Mouse (Mus musculus): Measurements from ENCODE around the gene Sart1.

Sart1 gene

GRCm38 (mm10) chr19:5388588-5389242 is at the start of gene Sart1:
TSS of gene Sart1 (minus strand) at chr19:5388703.
- DNase-seq: peak; percentile 97 to 99

DNA sequence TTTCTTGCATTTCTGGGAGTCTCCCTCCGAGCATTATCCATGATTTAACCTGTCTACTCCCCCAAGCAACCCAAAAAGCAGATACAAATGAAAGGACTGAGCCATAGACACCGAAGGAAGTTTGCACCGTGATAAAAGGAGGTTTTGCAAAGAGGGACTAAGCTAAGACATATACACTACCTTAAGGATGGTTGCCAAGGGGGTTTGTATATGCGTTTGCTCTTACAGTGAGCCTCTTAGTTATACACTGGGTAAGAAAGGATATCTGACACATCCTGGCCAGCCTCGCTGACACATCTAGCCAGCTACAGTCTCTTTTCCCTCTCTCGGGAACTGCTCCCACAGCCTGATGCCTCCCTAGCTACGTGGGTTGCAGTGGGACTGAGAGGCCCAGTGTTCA is 45.4 kb upstream of the Sart1 start:
- no peak for DNase-seq

DNA sequence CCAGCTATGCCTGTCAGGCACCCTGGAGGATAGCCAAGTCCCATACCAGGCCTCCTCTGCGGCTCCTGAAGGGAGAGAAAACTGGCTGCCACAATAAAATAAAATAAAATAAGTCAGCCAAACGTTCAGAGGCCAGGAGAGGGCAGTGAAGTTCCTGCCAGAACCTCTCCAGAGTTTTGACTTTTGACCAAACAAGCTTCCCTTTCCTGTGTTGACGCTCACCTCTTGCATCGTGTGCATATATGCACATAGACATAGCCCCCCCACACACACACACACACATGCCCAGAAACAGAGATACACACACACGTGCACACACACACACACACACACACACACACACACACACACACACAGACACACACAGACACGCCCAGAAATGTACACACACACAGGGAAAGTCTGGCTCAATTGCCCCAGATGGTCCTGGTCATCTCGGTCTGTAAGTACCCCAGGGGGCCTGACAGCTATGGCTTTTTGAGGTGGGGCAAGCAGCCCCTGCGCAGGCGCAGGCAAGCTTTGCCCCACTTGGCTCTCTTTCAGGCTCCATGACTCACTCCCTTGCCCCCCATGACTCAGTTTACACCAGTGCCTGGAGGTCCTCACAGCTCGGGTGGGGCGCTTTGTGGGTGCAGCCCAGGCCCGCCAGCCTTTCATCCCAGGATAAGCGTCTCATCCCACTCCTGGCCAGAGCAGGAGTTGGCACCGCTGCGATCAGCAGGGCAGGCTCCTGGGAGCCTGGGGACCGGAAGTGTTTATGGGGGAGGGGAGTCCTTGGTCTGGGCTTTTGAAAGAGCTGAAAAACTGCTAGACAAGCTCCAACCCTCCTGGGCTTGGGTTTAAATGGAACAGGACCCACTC is 44.7 kb upstream of the Sart1 start:
- DNase-seq: peak; percentile 75 to 78

DNA sequence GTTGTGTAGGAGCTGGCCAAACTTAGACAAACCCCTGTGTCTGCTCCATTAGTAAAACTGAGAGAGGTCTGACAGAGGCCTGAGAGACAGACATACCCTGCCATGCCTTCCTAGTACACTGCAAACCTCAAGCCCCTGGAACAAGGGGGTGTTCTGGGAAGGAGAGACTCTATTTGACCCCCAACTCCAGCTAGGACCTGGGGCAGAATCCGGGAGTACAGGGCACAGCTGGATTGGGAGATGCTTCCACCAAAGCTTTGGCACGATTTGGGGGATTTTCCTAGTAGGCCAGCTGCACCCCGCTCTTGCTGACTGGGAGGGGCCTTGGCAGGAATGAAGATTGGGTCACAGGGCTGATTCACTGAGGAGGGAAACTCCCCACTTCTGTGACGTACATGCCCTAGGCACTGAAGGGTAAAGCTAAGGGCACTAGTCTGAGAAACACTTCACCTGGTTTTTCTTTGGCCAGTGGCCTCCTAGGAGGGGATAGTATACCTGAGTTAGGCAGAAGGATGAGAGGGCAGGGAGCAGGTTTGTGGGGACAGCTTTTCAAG is 43.5 kb upstream of the Sart1 start:
- DNase-seq: no peak

GRCm38 (mm10) chr19:5430408-5430807 is 41.9 kb upstream of the Sart1 start:
- DNase-seq: no peak

DNA sequence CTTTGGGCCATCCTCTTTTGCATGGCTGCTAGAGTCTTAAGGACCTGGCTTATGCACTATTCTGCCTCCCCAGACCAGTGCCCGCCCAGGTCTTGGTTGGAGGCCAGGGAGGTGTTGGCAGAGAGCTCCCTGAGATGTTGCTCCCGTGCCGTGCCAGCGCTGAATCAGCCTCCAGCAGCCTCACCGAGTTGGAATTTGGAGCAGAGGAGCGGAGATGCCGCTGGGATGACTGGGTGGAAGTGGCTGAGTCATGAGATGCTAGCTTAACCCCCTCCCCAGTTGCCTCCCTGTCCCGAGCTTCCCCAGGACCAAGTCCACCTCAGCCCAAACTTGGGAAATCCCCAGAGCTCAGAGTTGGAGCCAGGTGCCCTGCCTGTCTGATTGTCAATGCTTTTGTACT is 41.3 kb upstream of the Sart1 start:
- peak; percentile 82 to 90 for DNase-seq

GRCm38 (mm10) chr19:5429219-5429618 is 40.7 kb upstream of the Sart1 start:
- no peak for DNase-seq

GRCm38 (mm10) chr19:5428083-5428482 is 39.6 kb upstream of the Sart1 start:
- DNase-seq: peak in 1 of 2 experiments; percentile 56

- DNase-seq: no peak
Observed at GRCm38 (mm10) chr19:5426640-5427290, 38.3 kb upstream of the Sart1 start.

GRCm38 (mm10) chr19:5425906-5426565 is 37.5 kb upstream of the Sart1 start:
- DNase-seq: peak in 1 of 2 experiments; percentile 65

DNA sequence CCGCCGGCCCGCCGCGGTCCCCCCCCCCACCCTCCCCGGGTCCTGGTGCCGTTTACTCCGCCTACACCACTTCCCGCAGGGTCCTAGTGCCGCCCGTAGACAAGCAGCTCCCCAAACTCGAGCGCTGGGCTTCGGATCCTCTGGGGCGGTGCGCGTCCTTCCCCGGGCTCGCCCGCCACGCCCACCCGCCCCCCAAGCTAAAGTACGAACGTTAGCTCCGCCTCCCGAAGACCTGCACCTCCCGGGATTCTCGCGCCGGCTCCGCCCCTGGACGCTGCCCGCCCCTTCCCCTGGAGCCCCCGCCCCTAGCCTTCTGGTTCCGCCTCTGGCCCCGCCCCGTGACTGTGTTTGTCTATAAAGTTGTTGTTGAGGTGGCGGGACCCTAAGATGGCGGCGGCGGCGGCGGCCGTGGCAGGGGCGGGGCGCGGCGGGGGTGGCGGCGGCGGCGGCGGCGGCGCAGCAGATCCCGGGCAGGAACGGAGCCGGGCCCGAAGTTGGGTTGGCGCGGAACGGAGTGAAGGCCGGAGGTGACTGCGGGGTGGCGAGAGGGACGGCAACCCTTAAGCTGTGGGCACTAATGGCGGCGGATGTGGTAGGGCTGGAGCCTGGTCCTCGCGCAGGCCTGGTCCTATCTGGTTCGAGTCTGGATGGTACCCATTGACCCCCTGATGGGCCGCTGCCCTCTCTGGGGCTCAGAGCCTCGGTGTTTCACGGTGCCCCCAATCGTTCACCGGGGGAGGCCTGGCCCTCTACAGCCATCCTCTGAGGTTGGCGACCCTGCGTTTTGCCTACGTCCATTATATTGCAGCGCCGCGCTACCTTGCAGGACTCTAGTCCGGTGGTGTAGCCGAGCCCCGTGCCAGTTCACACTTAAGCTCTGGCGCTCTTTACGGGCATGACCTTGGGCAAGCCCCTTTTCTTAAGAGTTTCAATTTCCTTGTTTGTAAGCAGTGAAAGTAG is 36.6 kb upstream of the Sart1 start, which contains the start of the genes Drap1 and AI837181:
Gene Drap1, minus strand, starts transcription at position 198 of the 960 bp plus-strand sequence.
Gene AI837181, plus strand, starts transcription at position 363 of the 960 bp plus-strand sequence.
- DNase-seq: peak; percentile 97 to 98

GRCm38 (mm10) chr19:5424092-5424781 is 35.7 kb upstream of the Sart1 start:
- DNase-seq: peak; percentile 88 to 93

GRCm38 (mm10) chr19:5423561-5423960 is 35.1 kb upstream of the Sart1 start:
- DNase-seq: peak in 1 of 2 experiments; percentile 57

- no peak for DNase-seq
Observed at GRCm38 (mm10) chr19:5422895-5423443, 34.5 kb upstream of the Sart1 start.

DNA sequence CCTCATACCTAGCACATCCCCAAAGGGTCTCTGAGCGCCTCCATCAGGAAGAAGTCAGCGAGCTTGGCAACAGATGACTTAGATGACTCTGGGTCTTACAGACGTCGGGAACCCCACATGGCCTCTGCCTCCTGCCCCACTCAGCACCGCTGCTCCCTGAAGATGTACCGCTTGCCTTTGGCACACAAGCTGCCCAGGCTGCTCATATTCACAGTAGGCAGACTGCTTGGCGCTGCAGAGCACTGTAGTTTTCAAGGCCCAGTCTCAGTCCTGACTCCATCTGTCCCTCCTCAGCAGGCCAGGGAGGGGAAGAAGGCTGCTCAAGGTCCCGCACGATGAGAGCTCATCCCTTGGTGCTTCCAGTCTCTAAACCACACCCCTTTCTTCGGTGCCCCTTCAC is 33.8 kb upstream of the Sart1 start:
- no peak for DNase-seq

GRCm38 (mm10) chr19:5421784-5422183 is 33.3 kb upstream of the Sart1 start:
- DNase-seq: no peak

GRCm38 (mm10) chr19:5420579-5420978 is 32.1 kb upstream of the Sart1 start:
- DNase-seq: no peak

DNA sequence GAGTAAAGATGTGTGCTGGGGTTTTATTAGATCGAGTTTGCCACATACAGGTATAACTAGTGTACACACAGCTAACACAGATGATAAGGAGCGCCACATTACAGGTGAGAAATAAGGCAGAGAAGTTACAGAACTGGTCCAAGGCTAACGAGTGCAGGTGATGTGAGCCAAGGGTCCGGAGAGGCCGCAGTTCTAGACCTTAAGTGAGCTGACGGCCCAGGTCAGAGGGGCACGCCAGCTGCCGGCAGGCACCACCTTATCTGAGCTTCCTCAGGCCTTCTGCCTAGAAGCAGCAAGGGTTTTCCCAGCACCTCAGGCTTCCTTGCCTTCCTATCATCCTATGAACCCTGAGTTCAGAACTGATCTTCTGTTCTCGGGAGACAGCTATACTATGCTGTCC is 31.1 kb upstream of the Sart1 start:
- no peak for DNase-seq

GRCm38 (mm10) chr19:5418750-5419466 is 30.4 kb upstream of the Sart1 start:
- no peak for DNase-seq

- peak; percentile 43 to 73 for DNase-seq
Observed at GRCm38 (mm10) chr19:5414534-5414957, 26.0 kb upstream of the Sart1 start.
